ENCODE assay signal across 21 mouse cellular contexts in genomic region chr8:12998331-12998730, GRCm38 (mm10). TPM values are rescaled to one million over a fixed set of nuclear protein-coding genes. Genes with fewer than 3 reads are reported as not detected.
DNase-seq lines count a peak whose midpoint lies in the region; ATAC-seq and TF ChIP-seq lines count a peak whose summit lies in the region.
"Had no signal": no experiment of that assay in that cellular context is flagged by ENCODE, and none has a peak within 500 bp of the region (broad histone marks: within the 10 kb centered on the region; RNA-seq: fewer than 3 reads in every experiment).

No protein-coding gene starts in this region.

- no peak overlapping the region for H3K27ac ChIP-seq in intestine, embryonic 16.5 days (ENCODE audit: low read length)
- H3K27ac ChIP-seq in intestine, embryonic 15.5 days, result no peak overlapping the region
- H3K27ac ChIP-seq in liver, postnatal 0 days (ENCODE audit: low read depth), result no peak overlapping the region
- no peak overlapping the region for H3K27ac ChIP-seq in liver, embryonic 11.5 days (ENCODE audit: low read depth, low read length)
- no peak overlapping the region for H3K27ac ChIP-seq in lung, postnatal 0 days (ENCODE audit: low read length)
- H3K27ac ChIP-seq: forebrain, embryonic 12.5 days; heart, embryonic 15.5 days; hindbrain, embryonic 13.5 days had no signal

- H3K4me3 ChIP-seq in intestine, embryonic 16.5 days (ENCODE audit: low read length), result no peak overlapping the region
- H3K4me3 ChIP-seq in intestine, embryonic 15.5 days (replicated peaks), result no peak overlapping the region
- H3K4me3 ChIP-seq in liver, postnatal 0 days (ENCODE audit: low read depth, low read length), result no peak overlapping the region
- H3K4me3 ChIP-seq in liver, embryonic 11.5 days (ENCODE audit: low read depth, low read length), result no peak overlapping the region
- H3K4me3 ChIP-seq in lung, postnatal 0 days (ENCODE audit: low read depth, low read length), result no peak overlapping the region
- H3K4me3 ChIP-seq: embryonic facial prominence, embryonic 12.5 days; forebrain, embryonic 12.5 days; heart, embryonic 15.5 days; hindbrain, embryonic 13.5 days had no signal

- no peaks in the 10 kb centered on the region for H3K4me1 ChIP-seq in intestine, embryonic 16.5 days (ENCODE audit: control insufficient read depth, insufficient read depth, low read length)
- no peaks in the 10 kb centered on the region for H3K4me1 ChIP-seq in intestine, embryonic 15.5 days (replicated peaks)
- no peaks in the 10 kb centered on the region for H3K4me1 ChIP-seq in liver, postnatal 0 days (ENCODE audit: insufficient read depth)
- no peaks in the 10 kb centered on the region for H3K4me1 ChIP-seq in liver, embryonic 11.5 days (replicated peaks; ENCODE audit: control insufficient read depth, insufficient read depth, low read length)
- H3K4me1 ChIP-seq in lung, postnatal 0 days (ENCODE audit: insufficient read depth, low read depth, low read length), result peaks cover 5% of the 10 kb centered on the region; the same call in 1 of the 2 replicates
- H3K4me1 ChIP-seq: forebrain, embryonic 12.5 days; hindbrain, embryonic 13.5 days had no signal

- H3K9ac ChIP-seq in intestine, embryonic 16.5 days (ENCODE audit: low read depth, low read length), result no peak overlapping the region
- H3K9ac ChIP-seq in intestine, embryonic 15.5 days, result no peak overlapping the region
- no peak overlapping the region for H3K9ac ChIP-seq in liver, postnatal 0 days (replicated peaks)
- no peak overlapping the region for H3K9ac ChIP-seq in liver, embryonic 11.5 days (ENCODE audit: low read depth, low read length)
- no peak overlapping the region for H3K9ac ChIP-seq in lung, postnatal 0 days (replicated peaks; ENCODE audit: low read depth)
- H3K9ac ChIP-seq: embryonic facial prominence, embryonic 12.5 days; forebrain, embryonic 12.5 days; heart, embryonic 15.5 days; hindbrain, embryonic 13.5 days had no signal

- no peaks in the 10 kb centered on the region for H3K9me3 ChIP-seq in intestine, embryonic 16.5 days (ENCODE audit: control insufficient read depth, low read length)
- H3K9me3 ChIP-seq in intestine, embryonic 15.5 days, result no peaks in the 10 kb centered on the region
- H3K9me3 ChIP-seq in liver, postnatal 0 days (ENCODE audit: low read length), result no peaks in the 10 kb centered on the region
- H3K9me3 ChIP-seq in liver, embryonic 11.5 days (ENCODE audit: control insufficient read depth, low read length), result no peaks in the 10 kb centered on the region
- H3K9me3 ChIP-seq in lung, postnatal 0 days (ENCODE audit: low read length), result no peaks in the 10 kb centered on the region
- H3K9me3 ChIP-seq: embryonic facial prominence, embryonic 12.5 days; forebrain, embryonic 12.5 days; heart, embryonic 15.5 days; hindbrain, embryonic 13.5 days had no signal

- TF ChIP-seq EP300 in liver, postnatal 0 days (IDR thresholded peaks at IDR 0.05; ENCODE audit: low read depth), result no peak
- no peak for TF ChIP-seq EP300 in lung, postnatal 0 days (IDR thresholded peaks at IDR 0.05)

- WGBS in intestine, embryonic 16.5 days, result 73% methylated on average over 8 of the region's 8 CpGs
- 66% methylated on average over 8 of the region's 8 CpGs for WGBS in intestine, embryonic 15.5 days
- WGBS in liver, postnatal 0 days (ENCODE audit: insufficient replicate concordance), result 71% methylated on average over 8 of the region's 8 CpGs
- WGBS in liver, embryonic 11.5 days, result 67% methylated on average over 8 of the region's 8 CpGs
- WGBS in lung, postnatal 0 days, result 54% methylated on average over 8 of the region's 8 CpGs

- no peak for TF ChIP-seq CTCF in liver, postnatal 0 days (IDR thresholded peaks at IDR 0.05; ENCODE audit: low read depth)
- no peak for TF ChIP-seq CTCF in lung, postnatal 0 days (IDR thresholded peaks at IDR 0.05)

- no peaks in the 10 kb centered on the region for H3K27me3 ChIP-seq in intestine, embryonic 16.5 days (replicated peaks; ENCODE audit: control insufficient read depth, insufficient read depth, low read length)
- H3K27me3 ChIP-seq in intestine, embryonic 15.5 days (replicated peaks), result no peaks in the 10 kb centered on the region
- H3K27me3 ChIP-seq in liver, postnatal 0 days (ENCODE audit: insufficient read depth, low read length), result no peaks in the 10 kb centered on the region
- no peaks in the 10 kb centered on the region for H3K27me3 ChIP-seq in liver, embryonic 11.5 days (replicated peaks; ENCODE audit: control insufficient read depth, insufficient read depth, low read length)
- no peaks in the 10 kb centered on the region for H3K27me3 ChIP-seq in lung, postnatal 0 days (replicated peaks; ENCODE audit: insufficient read depth, low read length)
- H3K27me3 ChIP-seq: embryonic facial prominence, embryonic 12.5 days; forebrain, embryonic 12.5 days; heart, embryonic 15.5 days; hindbrain, embryonic 13.5 days; Patski had no signal

- H3K36me3 ChIP-seq in intestine, embryonic 16.5 days (ENCODE audit: control insufficient read depth, insufficient read depth, low read length), result no peaks in the 10 kb centered on the region
- 0 out of 2 replicates have a peak, but pooled peaks cover 4% of the 10 kb centered on the region for H3K36me3 ChIP-seq in intestine, embryonic 15.5 days
- H3K36me3 ChIP-seq in liver, postnatal 0 days (replicated peaks; ENCODE audit: insufficient read depth, low read length), result no peaks in the 10 kb centered on the region
- 0 out of 2 replicates have a peak, but pooled peaks cover 2% of the 10 kb centered on the region for H3K36me3 ChIP-seq in liver, embryonic 11.5 days (ENCODE audit: control insufficient read depth, insufficient read depth, low read length)
- 0 out of 2 replicates have a peak, but pooled peaks cover 6% of the 10 kb centered on the region for H3K36me3 ChIP-seq in lung, postnatal 0 days (ENCODE audit: insufficient read depth, low read length)
- H3K36me3 ChIP-seq: heart, embryonic 15.5 days had no signal

- peak; percentile 31; the same call in 1 of the 2 replicates for ATAC-seq in intestine, embryonic 16.5 days
- ATAC-seq in intestine, embryonic 15.5 days, result no peak
- ATAC-seq in liver, postnatal 0 days, result peak; percentile 66; the same call in 1 of the 2 replicates
- ATAC-seq in liver, embryonic 11.5 days (replicated peaks; ENCODE audit: low FRiP score), result no peak
- peak; percentile 24; the same call in 1 of the 2 replicates for ATAC-seq in lung, postnatal 0 days
- ATAC-seq: activated CD4-positive, CD25-positive, alpha-beta regulatory T cell, adult 4 months; forebrain, embryonic 16.5 days; Patski had no signal

- no peak overlapping the region for H3K4me2 ChIP-seq in intestine, embryonic 16.5 days (ENCODE audit: low read depth, low read length)
- no peak overlapping the region for H3K4me2 ChIP-seq in intestine, embryonic 15.5 days (replicated peaks)
- H3K4me2 ChIP-seq in liver, postnatal 0 days (ENCODE audit: low read depth, low read length), result no peak overlapping the region
- H3K4me2 ChIP-seq in liver, embryonic 11.5 days, result no peak overlapping the region
- H3K4me2 ChIP-seq in lung, postnatal 0 days (replicated peaks; ENCODE audit: low read depth, low read length), result no peak overlapping the region
- H3K4me2 ChIP-seq: embryonic facial prominence, embryonic 12.5 days; forebrain, embryonic 12.5 days; heart, embryonic 15.5 days; hindbrain, embryonic 13.5 days had no signal

- no peak for DNase-seq in liver, postnatal 0 days
- no peak for DNase-seq in liver, embryonic 11.5 days (ENCODE audit: low spot score)
- peak; percentile 38 for DNase-seq in lung, postnatal 0 days (ENCODE audit: low spot score)
- DNase-seq in lung, postnatal 36 days, result peak; percentile 52
- DNase-seq in layer of hippocampus, adult 18-20 months (ENCODE audit: low spot score in 2 of 2), result no peak
- DNase-seq: adrenal gland, postnatal 14 days; cerebellum, adult 11-12 months; cerebellum, adult 9-10 months; cerebellum, postnatal 25 days; gastrocnemius, postnatal 14 days had no signal

RNA-seq across cellular contexts. Expression of gene F7, which starts 27.5 kb away (rescaled TPM):
- polyA plus RNA-seq in intestine, embryonic 16.5 days (2015; fragmentation: Nextera tagmentation; extraction: Ambion mirVana), result 0.13 and 0.18 TPM in 2 replicates
- 0.15 and 0.23 TPM in 2 replicates for polyA plus RNA-seq in intestine, embryonic 15.5 days (2015; fragmentation: Nextera tagmentation; extraction: Ambion mirVana)
- polyA plus RNA-seq in liver, postnatal 0 days (2015; fragmentation: Nextera tagmentation; extraction: Ambion mirVana), result 35.1 and 36.0 TPM in 2 replicates
- polyA plus RNA-seq in liver, embryonic 11.5 days (2014; fragmentation: Nextera tagmentation; extraction: Ambion mirVana), result 2.9 and 3.8 TPM in 2 replicates
- 5.0 and 5.2 TPM in 2 replicates for polyA plus RNA-seq in lung, postnatal 0 days (2015; fragmentation: Nextera tagmentation; extraction: Ambion mirVana)
- total RNA-seq in layer of hippocampus, adult 18-20 months (2021), result under 1 TPM; 0.18 to 0.22 TPM
- total RNA-seq: CH12.LX; gastrocnemius, postnatal 14 days had no signal
- polyA plus RNA-seq: activated CD4-positive, CD25-positive, alpha-beta regulatory T cell, adult 4 months; embryonic facial prominence, embryonic 12.5 days; forebrain, embryonic 16.5 days; hindbrain, embryonic 13.5 days; Patski had no signal

RNA-seq across cellular contexts. Expression of gene F10, which starts 38.8 kb away (rescaled TPM):
- polyA plus RNA-seq in intestine, embryonic 16.5 days (2015; fragmentation: Nextera tagmentation; extraction: Ambion mirVana), result 27.6 and 42.9 TPM in 2 replicates
- 11.4 and 15.9 TPM in 2 replicates for polyA plus RNA-seq in intestine, embryonic 15.5 days (2015; fragmentation: Nextera tagmentation; extraction: Ambion mirVana)
- 531 and 542 TPM in 2 replicates for polyA plus RNA-seq in liver, postnatal 0 days (2015; fragmentation: Nextera tagmentation; extraction: Ambion mirVana)
- 59.5 and 61.1 TPM in 2 replicates for polyA plus RNA-seq in liver, embryonic 11.5 days (2014; fragmentation: Nextera tagmentation; extraction: Ambion mirVana)
- 5.9 and 7.4 TPM in 2 replicates for polyA plus RNA-seq in lung, postnatal 0 days (2015; fragmentation: Nextera tagmentation; extraction: Ambion mirVana)
- total RNA-seq in layer of hippocampus, adult 18-20 months (2021), result not detected
- total RNA-seq: CH12.LX; gastrocnemius, postnatal 14 days had no signal
- polyA plus RNA-seq: activated CD4-positive, CD25-positive, alpha-beta regulatory T cell, adult 4 months; cortical plate, adult 2 months; Patski had no signal

Comparison
In these comparisons a context has a peak if more than half of its experiments do, and no peak if none do; other contexts are left out.
1. ATAC-seq: peak in intestine, embryonic 16.5 days (single experiment), liver, postnatal 0 days (single experiment) and lung, postnatal 0 days (single experiment); none in intestine, embryonic 15.5 days (single experiment) and liver, embryonic 11.5 days (single experiment).
2. DNase-seq: peak in lung, postnatal 0 days (single experiment) and lung, postnatal 36 days (single experiment); none in liver, postnatal 0 days (single experiment), liver, embryonic 11.5 days (single experiment) and layer of hippocampus, adult 18-20 months (0 of 2).